Mouse (Mus musculus): ENCODE results near the gene Naa50. TPM values are rescaled to one million over a fixed set of nuclear protein-coding genes. Genes with fewer than 3 reads are reported as not detected.

Gene Naa50
- polyA plus RNA-seq, 1 experiment from 2014 or later = 84.2 TPM

DNA sequence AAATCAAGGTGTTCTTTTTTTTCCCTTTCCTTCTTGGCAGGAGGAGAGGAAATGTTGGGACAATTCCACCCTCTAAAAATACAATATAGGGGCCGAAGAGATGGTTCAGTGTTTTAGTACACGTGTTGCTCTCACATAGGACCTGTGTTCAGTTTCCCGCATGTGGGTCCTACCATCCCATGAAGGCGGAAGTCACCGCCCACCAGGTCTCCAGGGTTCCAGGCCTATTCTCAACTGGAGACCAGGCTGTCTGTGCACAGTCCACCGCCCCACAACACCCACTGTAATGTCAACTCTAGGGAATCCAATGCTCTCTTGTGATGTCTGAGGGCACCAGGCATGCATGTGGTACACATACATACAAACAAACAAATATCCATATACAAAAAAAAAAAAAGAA, 17.5 kb upstream of the Naa50 start:
- no peaks in the 10 kb centered on the region for H3K27me3 ChIP-seq (ENCODE audit: control insufficient read depth, insufficient read depth, low read length)
- H3K4me2 ChIP-seq (ENCODE audit: low read depth) = no peak overlapping the region
- no peaks in the 10 kb centered on the region for H3K36me3 ChIP-seq (ENCODE audit: control insufficient read depth, insufficient read depth, low read length)
- H3K27ac ChIP-seq (ENCODE audit: low read depth, low read length) = no peak overlapping the region
- WGBS = 89% methylated on average over 6 of the region's 6 CpGs
- no peak overlapping the region for H3K9ac ChIP-seq (ENCODE audit: low read length)
- H3K4me3 ChIP-seq (ENCODE audit: low read depth, low read length) = no peak overlapping the region
- no peaks in the 10 kb centered on the region for H3K9me3 ChIP-seq (ENCODE audit: control insufficient read depth, low read length)
- ATAC-seq (ENCODE audit: insufficient read depth, low FRiP score, low TSS enrichment) (no peak), DNase-seq (ENCODE audit: low spot score) (no peak)
- H3K4me1 ChIP-seq (ENCODE audit: control insufficient read depth, insufficient read depth, low read length) = no peaks in the 10 kb centered on the region

DNA sequence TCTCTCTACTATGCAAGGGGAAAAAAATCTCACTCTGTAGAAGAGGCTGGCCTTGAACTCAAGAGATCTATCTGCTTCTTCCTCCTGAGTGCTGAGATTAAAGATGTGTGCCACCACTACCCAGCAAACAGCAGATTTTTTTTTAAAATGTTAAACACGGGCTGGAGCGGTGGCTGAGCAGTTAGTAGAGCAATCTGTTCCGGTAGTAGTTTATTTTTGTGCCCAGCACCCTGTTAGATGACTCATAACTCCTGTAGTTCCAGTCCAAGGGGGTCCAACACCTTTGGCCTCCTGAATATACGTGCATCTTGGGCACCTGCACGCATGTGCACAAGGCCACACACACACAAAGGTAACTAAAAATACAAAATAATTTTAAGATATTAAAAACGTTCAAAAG, 17.1 kb upstream of the Naa50 start:
- H3K4me3 ChIP-seq (ENCODE audit: low read depth, low read length) = no peak overlapping the region
- H3K27me3 ChIP-seq (ENCODE audit: control insufficient read depth, insufficient read depth, low read length) = no peaks in the 10 kb centered on the region
- DNase-seq (ENCODE audit: low spot score) (no peak), ATAC-seq (ENCODE audit: insufficient read depth, low FRiP score, low TSS enrichment) (no peak)
- no peaks in the 10 kb centered on the region for H3K4me1 ChIP-seq (ENCODE audit: control insufficient read depth, insufficient read depth, low read length)
- no peak overlapping the region for H3K4me2 ChIP-seq (ENCODE audit: low read depth)
- WGBS = 87% methylated on average over 6 of the region's 6 CpGs
- no peak overlapping the region for H3K27ac ChIP-seq (ENCODE audit: low read depth, low read length)
- H3K9me3 ChIP-seq (ENCODE audit: control insufficient read depth, low read length) = no peaks in the 10 kb centered on the region
- no peak overlapping the region for H3K9ac ChIP-seq (ENCODE audit: low read length)
- no peaks in the 10 kb centered on the region for H3K36me3 ChIP-seq (ENCODE audit: control insufficient read depth, insufficient read depth, low read length)

DNA sequence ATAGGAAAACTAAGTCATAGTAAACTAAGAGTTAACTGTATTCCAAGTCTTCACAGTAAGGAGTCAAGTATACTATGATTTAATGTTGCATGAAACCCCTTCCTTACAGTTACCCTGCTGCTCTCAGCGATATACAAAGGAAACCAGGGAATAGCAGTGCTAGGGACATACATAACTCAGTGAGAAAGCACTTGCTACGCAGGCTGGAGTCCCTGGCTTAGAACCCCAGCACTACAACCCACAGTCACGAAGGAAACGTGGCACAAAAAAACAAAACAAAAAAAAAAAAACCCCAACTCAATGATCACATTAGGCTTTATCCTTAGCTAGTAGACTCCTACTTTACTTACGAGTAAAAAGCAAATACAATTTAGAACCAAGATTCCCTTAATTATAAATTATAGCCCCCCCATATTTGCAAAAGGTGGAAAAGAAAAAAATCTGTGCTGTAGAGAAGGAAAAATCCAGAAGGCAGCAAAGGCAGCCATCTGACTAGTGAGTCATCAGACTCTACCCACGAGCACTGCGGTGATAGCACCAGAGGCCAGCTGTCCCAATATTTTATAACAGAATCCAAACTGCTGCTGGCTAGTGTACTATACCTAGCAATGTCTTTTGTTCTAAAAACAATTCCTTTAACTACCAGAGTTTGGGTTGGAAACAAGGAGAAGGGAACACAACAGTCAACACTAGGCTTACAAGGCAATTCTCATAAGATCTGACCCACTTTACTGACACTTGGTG, 16.5 kb upstream of the Naa50 start:
- H3K27me3 ChIP-seq (ENCODE audit: control insufficient read depth, insufficient read depth, low read length) = no peaks in the 10 kb centered on the region
- H3K36me3 ChIP-seq (ENCODE audit: control insufficient read depth, insufficient read depth, low read length) = no peaks in the 10 kb centered on the region
- H3K4me2 ChIP-seq (ENCODE audit: low read depth) = no peak overlapping the region
- WGBS = 84% methylated on average over 7 of the region's 7 CpGs
- no peak overlapping the region for H3K9ac ChIP-seq (ENCODE audit: low read length)
- no peak for DNase-seq (ENCODE audit: low spot score)
- H3K9me3 ChIP-seq (ENCODE audit: control insufficient read depth, low read length) = no peaks in the 10 kb centered on the region
- H3K4me1 ChIP-seq (ENCODE audit: control insufficient read depth, insufficient read depth, low read length) = no peaks in the 10 kb centered on the region
- no peak overlapping the region for H3K4me3 ChIP-seq (ENCODE audit: low read depth, low read length)
- ATAC-seq (ENCODE audit: insufficient read depth, low FRiP score, low TSS enrichment) = no peak
- H3K27ac ChIP-seq (ENCODE audit: low read depth, low read length) = no peak overlapping the region

DNA sequence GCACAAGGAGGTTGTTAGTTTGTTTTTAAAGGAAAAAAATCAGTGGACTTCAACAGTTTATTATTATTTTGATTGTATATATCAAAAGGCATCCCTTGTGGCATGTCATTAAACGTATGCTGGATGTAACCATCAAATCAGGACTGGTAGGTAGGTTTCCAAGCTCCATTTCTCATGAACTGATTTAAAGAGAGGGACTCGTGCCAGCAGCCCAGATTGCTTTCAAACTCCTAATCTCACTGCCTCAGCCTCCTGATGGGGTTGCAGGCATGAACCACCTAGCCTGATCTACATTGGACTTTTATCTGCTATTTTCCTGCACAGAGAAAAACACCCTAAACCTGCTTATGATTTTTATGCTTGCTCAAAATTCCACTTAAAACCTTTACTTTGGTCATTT, 15.8 kb upstream of the Naa50 start:
- Histone ChIP-seq H3K9ac (ENCODE audit: low read length) (no peak overlapping the region), H3K9me3 (ENCODE audit: control insufficient read depth, low read length) (no peaks in the 10 kb centered on the region), H3K27me3 (ENCODE audit: control insufficient read depth, insufficient read depth, low read length) (no peaks in the 10 kb centered on the region), H3K4me2 (ENCODE audit: low read depth) (no peak overlapping the region), H3K4me1 (ENCODE audit: control insufficient read depth, insufficient read depth, low read length) (no peaks in the 10 kb centered on the region), H3K36me3 (ENCODE audit: control insufficient read depth, insufficient read depth, low read length) (no peaks in the 10 kb centered on the region), H3K27ac (ENCODE audit: low read depth, low read length) (no peak overlapping the region), H3K4me3 (ENCODE audit: low read depth, low read length) (no peak overlapping the region)
- ATAC-seq (ENCODE audit: insufficient read depth, low FRiP score, low TSS enrichment) = no peak
- 89% methylated on average over 2 of the region's 2 CpGs for WGBS
- DNase-seq (ENCODE audit: low spot score) = no peak

DNA sequence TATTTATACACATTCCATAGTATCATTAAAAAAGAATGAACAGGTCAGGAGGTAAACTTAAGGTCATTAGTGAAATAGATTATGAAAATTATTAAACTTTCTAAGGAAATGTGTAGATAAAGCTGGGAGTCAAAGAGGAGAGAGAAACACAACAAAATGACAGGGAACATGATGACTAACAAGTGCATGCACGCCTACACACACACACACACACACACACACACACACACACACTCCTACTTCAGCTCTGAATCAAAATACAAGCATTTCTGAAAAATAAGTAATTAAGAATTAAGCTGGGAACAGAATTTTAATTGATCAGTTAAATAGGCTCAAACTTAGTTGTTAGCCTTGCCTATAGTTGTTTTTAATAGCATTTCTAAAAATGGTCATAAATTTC, 14.9 kb upstream of the Naa50 start:
- no peak overlapping the region for H3K9ac ChIP-seq (ENCODE audit: low read length)
- H3K9me3 ChIP-seq (ENCODE audit: control insufficient read depth, low read length) = no peaks in the 10 kb centered on the region
- H3K27ac ChIP-seq (ENCODE audit: low read depth, low read length) = no peak overlapping the region
- no peaks in the 10 kb centered on the region for H3K36me3 ChIP-seq (ENCODE audit: control insufficient read depth, insufficient read depth, low read length)
- H3K27me3 ChIP-seq (ENCODE audit: control insufficient read depth, insufficient read depth, low read length) = no peaks in the 10 kb centered on the region
- H3K4me2 ChIP-seq (ENCODE audit: low read depth) = no peak overlapping the region
- no peak overlapping the region for H3K4me3 ChIP-seq (ENCODE audit: low read depth, low read length)
- WGBS = 81% methylated on average over 1 of the region's 1 CpGs
- ATAC-seq (ENCODE audit: insufficient read depth, low FRiP score, low TSS enrichment) (no peak), DNase-seq (ENCODE audit: low spot score) (no peak)
- H3K4me1 ChIP-seq (ENCODE audit: control insufficient read depth, insufficient read depth, low read length) = no peaks in the 10 kb centered on the region

DNA sequence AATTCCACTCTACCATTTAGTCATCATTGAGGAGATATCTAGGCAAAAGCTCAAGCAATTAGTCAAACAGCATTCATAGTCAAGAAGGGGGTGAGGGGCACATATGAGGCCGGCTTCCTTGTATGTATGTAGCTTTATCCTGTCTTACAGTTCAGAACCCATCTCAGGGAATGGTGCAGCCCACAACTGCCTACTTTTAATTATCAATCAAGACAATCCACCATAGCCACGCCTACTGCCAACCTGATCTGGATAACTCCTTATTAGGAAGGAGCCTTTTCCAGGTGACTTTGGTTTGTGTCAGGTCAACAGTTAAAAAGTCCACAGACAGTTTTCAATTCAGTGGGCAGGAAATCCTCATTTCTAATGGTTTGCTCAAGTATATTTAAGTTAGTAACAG, 14.2 kb upstream of the Naa50 start:
- ATAC-seq (ENCODE audit: insufficient read depth, low FRiP score, low TSS enrichment) = no peak
- no peak for DNase-seq (ENCODE audit: low spot score)
- Histone ChIP-seq H3K9ac (ENCODE audit: low read length) (no peak overlapping the region), H3K9me3 (ENCODE audit: control insufficient read depth, low read length) (no peaks in the 10 kb centered on the region), H3K36me3 (ENCODE audit: control insufficient read depth, insufficient read depth, low read length) (no peaks in the 10 kb centered on the region), H3K27ac (ENCODE audit: low read depth, low read length) (no peak overlapping the region), H3K4me3 (ENCODE audit: low read depth, low read length) (no peak overlapping the region), H3K4me1 (ENCODE audit: control insufficient read depth, insufficient read depth, low read length) (no peaks in the 10 kb centered on the region), H3K4me2 (ENCODE audit: low read depth) (no peak overlapping the region), H3K27me3 (ENCODE audit: control insufficient read depth, insufficient read depth, low read length) (no peaks in the 10 kb centered on the region)
- WGBS = 74% methylated on average over 2 of the region's 2 CpGs

DNA sequence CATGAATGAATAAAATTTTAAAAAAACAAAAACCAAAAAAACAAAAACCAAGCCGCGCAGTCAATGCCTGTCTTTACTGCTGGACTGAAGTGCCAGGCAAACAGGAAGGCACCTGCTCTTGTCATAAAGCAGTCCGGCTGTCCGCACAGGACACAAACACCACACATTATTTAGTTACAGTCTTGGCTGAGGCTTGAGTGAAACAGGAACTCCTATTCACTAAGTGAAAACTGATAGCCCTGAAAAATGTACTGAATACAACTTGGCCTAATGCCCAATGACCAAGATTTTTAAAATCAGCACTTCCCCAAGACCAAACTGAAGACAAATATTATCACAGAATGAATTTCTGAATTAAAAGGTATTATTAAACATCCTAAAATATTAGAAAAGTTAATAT, 13.2 kb upstream of the Naa50 start:
- no peaks in the 10 kb centered on the region for H3K4me1 ChIP-seq (ENCODE audit: control insufficient read depth, insufficient read depth, low read length)
- ATAC-seq (ENCODE audit: insufficient read depth, low FRiP score, low TSS enrichment) (no peak), DNase-seq (ENCODE audit: low spot score) (no peak)
- no peak overlapping the region for H3K4me3 ChIP-seq (ENCODE audit: low read depth, low read length)
- no peak overlapping the region for H3K9ac ChIP-seq (ENCODE audit: low read length)
- no peaks in the 10 kb centered on the region for H3K9me3 ChIP-seq (ENCODE audit: control insufficient read depth, low read length)
- WGBS = 87% methylated on average over 4 of the region's 4 CpGs
- H3K4me2 ChIP-seq (ENCODE audit: low read depth) = no peak overlapping the region
- no peaks in the 10 kb centered on the region for H3K27me3 ChIP-seq (ENCODE audit: control insufficient read depth, insufficient read depth, low read length)
- H3K36me3 ChIP-seq (ENCODE audit: control insufficient read depth, insufficient read depth, low read length) = no peaks in the 10 kb centered on the region
- H3K27ac ChIP-seq (ENCODE audit: low read depth, low read length) = no peak overlapping the region

DNA sequence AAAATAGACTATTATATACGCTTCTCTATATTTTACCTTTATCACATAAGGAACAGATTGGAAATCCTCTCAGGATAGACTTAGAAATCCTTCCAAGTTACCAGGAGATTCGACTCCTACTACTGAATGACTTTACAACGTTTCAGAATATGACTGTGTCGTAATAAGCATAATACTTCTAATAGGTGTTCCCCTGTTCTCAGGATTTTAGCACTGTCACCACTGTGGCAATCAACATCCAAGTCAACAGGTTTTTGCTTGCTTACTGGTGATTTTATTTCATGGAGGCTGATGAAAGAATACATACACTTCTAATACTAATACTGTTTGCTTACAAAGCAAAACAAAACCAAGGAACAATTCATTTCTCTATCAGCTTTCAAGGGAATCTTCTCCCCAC, 7.3 kb upstream of the Naa50 start:
- WGBS = 76% methylated on average over 4 of the region's 4 CpGs
- DNase-seq (ENCODE audit: low spot score) (no peak), ATAC-seq (ENCODE audit: insufficient read depth, low FRiP score, low TSS enrichment) (no peak)
- H3K4me1 ChIP-seq (ENCODE audit: control insufficient read depth, insufficient read depth, low read length) = no peaks in the 10 kb centered on the region
- H3K9me3 ChIP-seq (ENCODE audit: control insufficient read depth, low read length) = no peaks in the 10 kb centered on the region
- no peak overlapping the region for H3K4me2 ChIP-seq (ENCODE audit: low read depth)
- H3K4me3 ChIP-seq (ENCODE audit: low read depth, low read length) = no peak overlapping the region
- H3K27me3 ChIP-seq (ENCODE audit: control insufficient read depth, insufficient read depth, low read length) = no peaks in the 10 kb centered on the region
- H3K27ac ChIP-seq (ENCODE audit: low read depth, low read length) = no peak overlapping the region
- H3K36me3 ChIP-seq (ENCODE audit: control insufficient read depth, insufficient read depth, low read length) = no peaks in the 10 kb centered on the region
- H3K9ac ChIP-seq (ENCODE audit: low read length) = no peak overlapping the region

DNA sequence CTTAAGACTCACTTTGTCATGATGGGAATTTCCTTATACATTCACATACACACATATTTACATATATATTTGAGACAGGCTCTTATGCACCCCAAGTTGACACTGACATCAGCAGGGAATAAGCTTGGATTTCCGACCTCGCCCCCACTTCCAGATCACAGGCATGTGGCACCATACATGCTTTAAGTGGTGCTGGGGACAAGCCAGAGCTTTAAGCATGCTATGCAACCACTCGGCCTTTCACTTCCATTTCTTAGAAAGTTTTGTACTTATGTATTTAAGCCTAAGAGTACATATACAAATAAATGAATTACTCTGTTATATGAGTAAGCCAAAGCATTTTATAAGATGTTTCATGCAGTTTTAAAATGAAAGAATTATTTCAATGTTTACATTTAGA, 6.4 kb upstream of the Naa50 start:
- no peak overlapping the region for H3K27ac ChIP-seq (ENCODE audit: low read depth, low read length)
- ATAC-seq (ENCODE audit: insufficient read depth, low FRiP score, low TSS enrichment) (no peak), DNase-seq (ENCODE audit: low spot score) (no peak)
- WGBS = 86% methylated on average over 3 of the region's 3 CpGs
- H3K4me3 ChIP-seq (ENCODE audit: low read depth, low read length) = no peak overlapping the region
- 0 out of 2 replicates have a peak, but pooled peaks cover 2% of the 10 kb centered on the region for H3K4me1 ChIP-seq (ENCODE audit: control insufficient read depth, insufficient read depth, low read length)
- no peak overlapping the region for H3K9ac ChIP-seq (ENCODE audit: low read length)
- H3K4me2 ChIP-seq (ENCODE audit: low read depth) = no peak overlapping the region
- H3K9me3 ChIP-seq (ENCODE audit: control insufficient read depth, low read length) = no peaks in the 10 kb centered on the region
- H3K36me3 ChIP-seq (ENCODE audit: control insufficient read depth, insufficient read depth, low read length) = no peaks in the 10 kb centered on the region
- H3K27me3 ChIP-seq (ENCODE audit: control insufficient read depth, insufficient read depth, low read length) = no peaks in the 10 kb centered on the region

Data from neural tube, embryonic 11.5 days (tissue).